Mouse (Mus musculus): ENCODE measurements around the gene Hus1. TPM values are rescaled to one million over a fixed set of nuclear protein-coding genes. Genes with fewer than 3 reads are reported as not detected.

The Hus1 gene
- polyA plus RNA-seq, 1 experiment from 2014 or later: 7.9 TPM

DNA sequence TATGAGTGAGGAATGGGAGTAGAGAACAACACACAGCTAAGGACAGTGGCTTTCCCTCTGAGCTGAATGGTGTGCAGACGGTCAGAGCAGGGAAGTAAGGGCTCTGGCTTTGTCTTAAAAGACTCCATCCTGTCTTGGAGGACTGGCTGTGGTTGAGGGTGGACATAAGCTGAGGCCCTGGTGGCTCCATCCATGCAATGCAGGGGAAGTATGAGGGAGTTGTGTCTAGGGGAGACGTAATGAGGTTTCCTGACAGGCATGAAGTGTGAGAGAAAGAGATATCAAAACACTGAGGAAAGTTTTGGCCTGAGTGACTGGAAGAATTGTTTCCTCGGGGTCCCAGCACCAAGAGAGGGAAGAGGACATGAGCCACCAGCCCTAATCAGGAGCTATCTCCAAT, 62.1 kb downstream of the Hus1 start:
- Histone ChIP-seq H3K27me3 (no peaks in the 10 kb centered on the region), H3K9me3 (replicated peaks) (no peaks in the 10 kb centered on the region), H3K4me2 (no peak overlapping the region), H3K36me3 (replicated peaks) (no peaks in the 10 kb centered on the region), H3K4me1 (replicated peaks) (peaks cover 8% of the 10 kb centered on the region), H3K4me3 (replicated peaks) (no peak overlapping the region), H3K9ac (no peak overlapping the region), H3K27ac (replicated peaks) (no peak overlapping the region)
- WGBS (ENCODE audit: insufficient replicate concordance): 28% methylated on average over 3 of the region's 3 CpGs
- ATAC-seq (ENCODE audit: insufficient read depth): no peak

DNA sequence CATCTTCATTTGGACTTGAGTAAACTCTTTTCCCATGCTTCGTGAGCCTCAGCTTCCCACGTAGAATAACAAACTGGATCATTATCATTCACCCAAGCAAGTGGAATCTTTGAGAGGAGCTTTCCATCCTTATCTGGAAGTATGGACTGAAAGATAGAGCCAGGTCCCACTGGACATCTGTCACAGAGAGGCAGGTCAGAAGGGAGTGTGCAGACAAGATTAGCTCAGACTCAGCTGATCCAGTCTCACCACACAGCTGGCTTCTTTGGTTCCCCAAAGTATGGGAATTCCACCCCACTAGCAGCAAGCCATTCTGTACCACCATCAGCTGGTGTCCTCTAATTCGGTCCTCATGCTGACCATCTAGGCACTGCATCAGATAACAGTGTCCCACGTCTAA, 66.9 kb downstream of the Hus1 start:
- no peak overlapping the region for H3K27ac ChIP-seq (replicated peaks)
- WGBS (ENCODE audit: insufficient replicate concordance): 40% methylated on average over 4 of the region's 4 CpGs
- H3K9me3 ChIP-seq (replicated peaks): no peaks in the 10 kb centered on the region
- H3K9ac ChIP-seq: no peak overlapping the region
- H3K36me3 ChIP-seq (replicated peaks): no peaks in the 10 kb centered on the region
- H3K27me3 ChIP-seq: no peaks in the 10 kb centered on the region
- H3K4me1 ChIP-seq (replicated peaks): peaks cover 9% of the 10 kb centered on the region
- no peak overlapping the region for H3K4me3 ChIP-seq (replicated peaks)
- no peak overlapping the region; the same call in 1 of the 2 replicates for H3K4me2 ChIP-seq
- peak; percentile 73 for ATAC-seq (ENCODE audit: insufficient read depth)

Other genes starting within 250 kb of the Hus1 start
- 0.05 and 0.08 TPM in 2 replicates for gene Pkd1l1, start 37.9 kb downstream of the Hus1 start, polyA plus RNA-seq (2015; fragmentation: Nextera tagmentation; extraction: Ambion mirVana)
- 0.03 and 0.05 TPM in 2 replicates for gene Gm11992, start 37.4 kb upstream of the Hus1 start, polyA plus RNA-seq (2015; fragmentation: Nextera tagmentation; extraction: Ambion mirVana)
- not detected in 2 replicates for gene Sun3, start 37.8 kb upstream of the Hus1 start, polyA plus RNA-seq (2015; fragmentation: Nextera tagmentation; extraction: Ambion mirVana)
- gene Upp1, start 106.9 kb upstream of the Hus1 start, polyA plus RNA-seq (2015; fragmentation: Nextera tagmentation; extraction: Ambion mirVana): 1.2 and 1.8 TPM in 2 replicates
- gene Abca13, start 180.8 kb upstream of the Hus1 start, polyA plus RNA-seq (2015; fragmentation: Nextera tagmentation; extraction: Ambion mirVana): 0.22 and 0.29 TPM in 2 replicates

All from liver, embryonic 15.5 days (tissue).